Mouse (Mus musculus): ENCODE results near the gene Auts2. TPM values are rescaled to one million over a fixed set of nuclear protein-coding genes. Genes with fewer than 3 reads are reported as not detected.

Gene Auts2
- polyA plus RNA-seq, 1 experiment from 2014 or later = 34.0 TPM

DNA sequence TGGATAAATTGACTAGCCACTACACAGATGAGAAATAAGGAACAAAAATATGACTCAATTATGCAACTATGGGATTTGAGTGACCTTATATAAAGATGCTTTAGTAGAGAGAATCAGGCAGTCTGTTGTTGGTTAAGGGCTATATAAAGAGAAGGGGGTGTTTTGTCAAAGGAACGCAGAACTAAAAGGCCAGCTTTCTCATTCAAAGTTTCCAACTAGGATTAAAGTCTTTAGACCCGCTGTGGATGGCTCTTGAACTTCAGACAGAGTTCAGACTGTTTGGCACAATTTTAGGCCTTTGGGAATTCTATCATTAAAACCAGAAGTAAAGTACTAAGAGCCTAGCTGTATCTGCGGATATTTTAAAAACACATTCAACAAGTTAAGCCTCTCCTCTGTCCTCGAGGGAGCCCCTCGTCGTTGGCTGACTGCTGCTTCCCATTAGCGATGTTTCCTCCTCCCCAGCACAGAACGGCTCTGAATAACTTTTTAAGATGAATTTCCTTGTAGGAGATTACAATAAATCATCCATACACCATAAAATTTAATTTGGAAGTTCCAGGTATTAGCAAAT lies 459.3 kb downstream of the Auts2 start:
- H3K4me1 ChIP-seq = no peaks in the 10 kb centered on the region
- no peaks in the 10 kb centered on the region for H3K9me3 ChIP-seq
- WGBS = 13% methylated on average over 8 of the region's 8 CpGs
- no peak overlapping the region for H3K4me2 ChIP-seq
- H3K9ac ChIP-seq = no peak overlapping the region
- H3K4me3 ChIP-seq = no peak overlapping the region
- H3K36me3 ChIP-seq = no peaks in the 10 kb centered on the region
- 0 out of 2 replicates have a peak, but pooled peaks have one; percentile 44 for ATAC-seq (ENCODE audit: insufficient number of reproducible peaks, low FRiP score, low TSS enrichment, low read depth)
- no peak overlapping the region for H3K27ac ChIP-seq
- H3K27me3 ChIP-seq = no peaks in the 10 kb centered on the region

DNA sequence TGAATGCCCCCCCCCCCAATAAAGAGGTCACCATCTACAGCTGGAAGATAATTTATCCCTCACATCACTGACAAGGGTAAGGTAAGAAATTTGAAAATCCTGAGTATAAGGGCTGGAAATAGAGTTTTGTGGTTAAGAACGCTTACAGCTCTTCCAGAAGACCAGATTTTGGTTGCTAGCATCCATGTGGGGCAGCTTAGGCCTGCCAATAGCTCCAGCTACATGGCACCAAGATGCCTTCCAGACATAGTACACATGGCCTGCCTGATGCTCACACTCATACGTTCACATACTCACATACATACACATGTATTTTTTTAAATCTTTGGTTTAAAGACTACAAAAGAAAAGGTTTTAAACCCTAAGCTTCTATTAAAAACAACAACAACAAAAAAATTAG lies 467.2 kb downstream of the Auts2 start:
- ATAC-seq (ENCODE audit: insufficient number of reproducible peaks, low FRiP score, low TSS enrichment, low read depth) = no peak
- Histone ChIP-seq H3K27ac (0 out of 2 replicates have a peak overlapping the region, but pooled peaks have one; percentile 11), H3K4me1 (peaks cover 44% of the 10 kb centered on the region), H3K4me3 (no peak overlapping the region), H3K9ac (no peak overlapping the region), H3K27me3 (0 out of 2 replicates have a peak, but pooled peaks cover 9% of the 10 kb centered on the region), H3K36me3 (no peaks in the 10 kb centered on the region), H3K9me3 (no peaks in the 10 kb centered on the region), H3K4me2 (no peak overlapping the region)
- 66% methylated on average over 2 of the region's 2 CpGs for WGBS

- no peaks in the 10 kb centered on the region for H3K36me3 ChIP-seq
- ATAC-seq (ENCODE audit: insufficient number of reproducible peaks, low FRiP score, low TSS enrichment, low read depth) = peak; percentile 84
- peak overlapping the region; percentile 63 for H3K27ac ChIP-seq
- H3K9ac ChIP-seq = no peak overlapping the region
- H3K27me3 ChIP-seq = 0 out of 2 replicates have a peak, but pooled peaks cover 14% of the 10 kb centered on the region
- peak overlapping the region; percentile 11 for H3K4me3 ChIP-seq
- peaks cover 44% of the 10 kb centered on the region for H3K4me1 ChIP-seq
- peak overlapping the region; percentile 38 for H3K4me2 ChIP-seq
- H3K9me3 ChIP-seq = no peaks in the 10 kb centered on the region
- WGBS = 9% methylated on average over 19 of the region's 19 CpGs
These were observed 468.3 kb downstream of the Auts2 start for GRCm38 (mm10) chr5:132074724-132075374.

DNA sequence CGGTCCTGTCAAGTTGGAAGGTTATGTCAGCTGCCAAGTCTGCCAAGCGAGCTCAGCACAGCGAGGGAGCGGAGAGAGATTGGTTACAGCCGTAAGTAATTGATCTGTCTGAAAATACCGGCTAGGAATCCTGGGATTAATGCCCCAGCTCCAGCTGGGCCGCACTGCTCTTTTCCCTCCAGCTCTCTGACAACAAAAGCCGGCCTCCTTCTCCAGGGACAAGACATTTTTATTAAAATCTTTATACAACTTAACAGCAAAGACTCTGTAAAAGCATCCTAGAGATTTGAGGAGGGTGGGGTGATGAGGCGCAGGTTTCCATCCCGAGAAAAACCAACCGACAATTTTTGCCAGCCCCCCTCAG lies 468.8 kb downstream of the Auts2 start:
- Histone ChIP-seq H3K27ac (peak overlapping the region; percentile 63), H3K4me1 (peaks cover 44% of the 10 kb centered on the region), H3K36me3 (no peaks in the 10 kb centered on the region), H3K9ac (no peak overlapping the region), H3K27me3 (0 out of 2 replicates have a peak, but pooled peaks cover 14% of the 10 kb centered on the region), H3K9me3 (no peaks in the 10 kb centered on the region), H3K4me3 (peak overlapping the region; percentile 11), H3K4me2 (peak overlapping the region; percentile 38)
- 12% methylated on average over 11 of the region's 11 CpGs for WGBS
- peak; percentile 67 for ATAC-seq (ENCODE audit: insufficient number of reproducible peaks, low FRiP score, low TSS enrichment, low read depth)

GRCm38 (mm10) chr5:132073677-132074359 lies 469.3 kb downstream of the Auts2 start:
- Histone ChIP-seq H3K4me1 (peaks cover 44% of the 10 kb centered on the region), H3K4me3 (peak overlapping the region; percentile 11)
- WGBS = 28% methylated on average over 10 of the region's 10 CpGs

GRCm38 (mm10) chr5:132072356-132072755 lies 470.8 kb downstream of the Auts2 start:
- H3K9ac ChIP-seq = no peak overlapping the region
- H3K4me1 ChIP-seq = peaks cover 54% of the 10 kb centered on the region
- H3K9me3 ChIP-seq = no peaks in the 10 kb centered on the region
- no peak overlapping the region for H3K27ac ChIP-seq
- H3K4me2 ChIP-seq = no peak overlapping the region
- no peak overlapping the region for H3K4me3 ChIP-seq
- H3K36me3 ChIP-seq = no peaks in the 10 kb centered on the region
- 0 out of 2 replicates have a peak, but pooled peaks cover 14% of the 10 kb centered on the region for H3K27me3 ChIP-seq
- 18% methylated on average over 4 of the region's 4 CpGs for WGBS
- no peak for ATAC-seq (ENCODE audit: insufficient number of reproducible peaks, low FRiP score, low TSS enrichment, low read depth)

More at GRCm38 (mm10) chr5:132073677-132074359, 469.3 kb downstream of the Auts2 start:
- Histone ChIP-seq H3K36me3 (no peaks in the 10 kb centered on the region), H3K9ac (no peak overlapping the region), H3K27ac (peak overlapping the region; percentile 63), H3K27me3 (0 out of 2 replicates have a peak, but pooled peaks cover 14% of the 10 kb centered on the region), H3K9me3 (no peaks in the 10 kb centered on the region), H3K4me2 (peak overlapping the region; percentile 38)
- no peak for ATAC-seq (ENCODE audit: insufficient number of reproducible peaks, low FRiP score, low TSS enrichment, low read depth)

GRCm38 (mm10) chr5:132067750-132068739 lies 475.1 kb downstream of the Auts2 start:
- Histone ChIP-seq H3K27me3 (0 out of 2 replicates have a peak, but pooled peaks cover 14% of the 10 kb centered on the region), H3K9me3 (no peaks in the 10 kb centered on the region), H3K9ac (no peak overlapping the region), H3K4me3 (no peak overlapping the region), H3K36me3 (no peaks in the 10 kb centered on the region), H3K27ac (no peak overlapping the region), H3K4me2 (no peak overlapping the region), H3K4me1 (peaks cover 25% of the 10 kb centered on the region)
- ATAC-seq (ENCODE audit: insufficient number of reproducible peaks, low FRiP score, low TSS enrichment, low read depth) = peak; percentile 48; the same call in 1 of the 2 replicates
- 35% methylated on average over 10 of the region's 10 CpGs for WGBS

DNA sequence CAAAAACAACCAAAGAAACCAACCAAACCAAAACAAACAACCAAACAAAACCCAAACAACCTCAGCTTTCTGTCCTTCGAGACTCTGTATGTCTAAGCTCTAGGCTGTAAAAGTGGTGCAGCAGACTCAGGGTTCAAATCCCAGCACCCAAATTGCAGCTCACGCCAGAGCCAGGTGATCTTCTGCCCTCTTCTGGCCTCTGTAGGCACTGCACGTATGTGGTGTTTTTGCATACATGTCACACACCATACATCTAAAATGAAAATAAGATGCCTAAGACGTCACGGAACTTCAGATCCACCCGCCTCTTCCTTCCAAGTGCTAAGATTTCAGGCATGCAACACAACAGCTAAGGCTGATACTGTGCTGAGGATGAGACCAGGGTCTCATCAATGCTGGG lies 483.0 kb downstream of the Auts2 start:
- no peaks in the 10 kb centered on the region for H3K9me3 ChIP-seq
- no peaks in the 10 kb centered on the region for H3K27me3 ChIP-seq
- ATAC-seq (ENCODE audit: insufficient number of reproducible peaks, low FRiP score, low TSS enrichment, low read depth) = no peak
- no peak overlapping the region for H3K9ac ChIP-seq
- WGBS = 84% methylated on average over 6 of the region's 6 CpGs
- no peak overlapping the region for H3K27ac ChIP-seq
- no peak overlapping the region for H3K4me3 ChIP-seq
- H3K4me2 ChIP-seq = no peak overlapping the region
- no peaks in the 10 kb centered on the region for H3K36me3 ChIP-seq
- H3K4me1 ChIP-seq = no peaks in the 10 kb centered on the region

DNA sequence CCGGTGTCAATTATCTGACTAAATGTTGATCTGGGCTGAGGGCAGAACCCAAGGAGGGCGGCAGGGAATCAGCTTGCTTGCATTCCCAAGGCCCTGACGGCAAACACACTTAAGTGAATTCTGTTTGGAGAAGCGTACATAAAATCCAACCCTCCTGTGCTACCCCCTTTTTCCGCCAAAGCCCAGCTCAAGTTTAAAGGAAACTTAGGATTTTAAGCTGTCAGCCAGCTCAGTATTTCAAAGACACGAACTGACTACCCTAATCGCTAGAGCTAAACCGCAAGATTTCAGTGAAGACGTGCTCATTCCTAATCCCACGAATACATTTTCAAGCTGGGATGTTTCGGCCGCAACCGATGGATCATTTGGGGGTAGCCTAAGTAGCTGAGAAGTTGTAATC lies 490.5 kb downstream of the Auts2 start:
- H3K9ac ChIP-seq = no peak overlapping the region
- no peak overlapping the region for H3K27ac ChIP-seq
- H3K36me3 ChIP-seq = no peaks in the 10 kb centered on the region
- 70% methylated on average over 13 of the region's 13 CpGs for WGBS
- H3K4me3 ChIP-seq = no peak overlapping the region
- H3K9me3 ChIP-seq = no peaks in the 10 kb centered on the region
- ATAC-seq (ENCODE audit: insufficient number of reproducible peaks, low FRiP score, low TSS enrichment, low read depth) = no peak
- H3K4me2 ChIP-seq = no peak overlapping the region
- H3K4me1 ChIP-seq = no peaks in the 10 kb centered on the region
- H3K27me3 ChIP-seq = no peaks in the 10 kb centered on the region

DNA sequence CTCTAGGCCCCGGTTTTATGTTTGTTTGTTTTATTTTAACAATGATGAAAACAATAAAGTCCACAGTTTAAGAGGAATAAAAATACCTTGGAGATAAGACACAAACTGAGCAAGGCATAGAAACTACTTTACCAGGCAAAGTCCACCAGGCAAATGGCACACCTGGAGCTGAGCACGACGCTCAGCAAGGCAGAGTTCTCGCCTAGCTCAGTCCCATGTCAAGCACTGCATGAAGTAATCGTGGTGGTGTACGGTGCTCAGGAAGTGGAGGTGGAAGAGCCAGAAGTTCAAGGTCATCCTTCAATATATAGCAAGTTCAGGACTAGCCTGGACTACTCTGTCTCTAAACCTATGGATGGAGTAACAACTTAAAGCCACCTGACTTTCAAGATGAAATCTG lies 503.6 kb downstream of the Auts2 start:
- Histone ChIP-seq H3K9me3 (no peaks in the 10 kb centered on the region), H3K4me1 (no peaks in the 10 kb centered on the region), H3K27ac (no peak overlapping the region), H3K4me3 (no peak overlapping the region), H3K9ac (no peak overlapping the region), H3K27me3 (no peaks in the 10 kb centered on the region), H3K4me2 (no peak overlapping the region), H3K36me3 (no peaks in the 10 kb centered on the region)
- ATAC-seq (ENCODE audit: insufficient number of reproducible peaks, low FRiP score, low TSS enrichment, low read depth) = no peak
- WGBS = 87% methylated on average over 6 of the region's 6 CpGs

Measured in limb, embryonic 15.5 days (tissue).